Mouse (Mus musculus) bone marrow, adult 2 months (tissue): Measurements from ENCODE around the gene Zdhhc21. TPM values are rescaled to one million over a fixed set of nuclear protein-coding genes. Genes with fewer than 3 reads are reported as not detected.

Experiments
- H3K27ac ChIP-seq: fragments of 200-500 bp; 2 replicates; pipeline ENCODE4 v1.5.1; 2012; ENCODE audit warnings: low read depth, mild to moderate bottlenecking, control low read depth, inconsistent platforms, low read length; ENCODE audit not compliant: control insufficient read depth, poor library complexity, insufficient read depth
- H3K4me1 ChIP-seq: fragments of 200-500 bp; 2 replicates; pipeline ENCODE4 v1.6.1; 2011; ENCODE audit warnings: low read length; ENCODE audit not compliant: control insufficient read depth, insufficient read depth
- H3K4me3 ChIP-seq: fragments of 200-500 bp; replicated peaks from 2 replicates; pipeline ENCODE3; 2011; ENCODE audit warnings: mild to moderate bottlenecking, low read depth, low read length, control low read depth; ENCODE audit not compliant: control insufficient read depth
- CTCF ChIP-seq: fragments of 200-500 bp; IDR thresholded peaks from 2 replicates; pipeline ENCODE4 v1.5.1; 2011; ENCODE audit warnings: low read length, control low read depth; ENCODE audit not compliant: control insufficient read depth, insufficient read depth
- POLR2A ChIP-seq: fragments of 200-500 bp; IDR thresholded peaks from 2 replicates; pipeline ENCODE4 v1.6.1; 2011; ENCODE audit warnings: low read depth, mild to moderate bottlenecking, control low read depth, low read length, borderline replicate concordance; ENCODE audit not compliant: control insufficient read depth
- WGBS: fragments of 180-500 bp; shearing (Covaris S2); methylation state at CpG from one replicate; pipeline ENCODE4 v1.1.7; 2018; 5-methylcytosine and 5-hydroxymethylcytosine counted together
- polyA plus RNA-seq: library from polyadenylated mRNA; stranded (reverse); fragments of >200 nt; gene quantifications from 2 replicates; pipeline ENCODE4 v1.2.4, GENCODE M21; 2011; ENCODE audit warnings: low replicate concordance; ENCODE audit not compliant: missing spikeins, insufficient read depth, insufficient read length

Gene Zdhhc21
- polyA plus RNA-seq, 1 experiment = 2.2 TPM

DNA sequence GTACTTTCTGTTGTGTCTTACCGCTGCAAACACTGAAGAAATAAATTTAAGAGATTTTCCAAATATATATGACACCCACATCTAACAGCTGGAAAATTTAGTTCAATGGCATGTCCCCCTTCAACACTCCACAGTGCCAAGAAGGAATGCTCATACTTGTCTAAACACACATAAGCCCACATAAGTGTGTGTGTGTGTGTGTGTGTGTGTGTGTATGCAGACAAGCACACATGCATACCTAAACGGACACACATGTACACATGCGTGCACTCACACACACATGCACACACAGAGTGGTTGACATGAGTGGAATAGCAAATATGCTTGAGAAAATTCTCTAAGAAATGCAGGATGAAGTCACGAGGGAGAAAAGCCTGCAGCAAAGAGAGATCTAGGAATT, 12.8 kb upstream of the Zdhhc21 start:
- 85% methylated on average over 4 of the region's 4 CpGs for WGBS
- H3K4me3 ChIP-seq = no peak overlapping the region
- H3K4me1 ChIP-seq = no peaks in the 10 kb centered on the region; the same call in 1 of the 2 replicates
- H3K27ac ChIP-seq = no peak overlapping the region
- TF ChIP-seq POLR2A (no peak), CTCF (no peak)

DNA sequence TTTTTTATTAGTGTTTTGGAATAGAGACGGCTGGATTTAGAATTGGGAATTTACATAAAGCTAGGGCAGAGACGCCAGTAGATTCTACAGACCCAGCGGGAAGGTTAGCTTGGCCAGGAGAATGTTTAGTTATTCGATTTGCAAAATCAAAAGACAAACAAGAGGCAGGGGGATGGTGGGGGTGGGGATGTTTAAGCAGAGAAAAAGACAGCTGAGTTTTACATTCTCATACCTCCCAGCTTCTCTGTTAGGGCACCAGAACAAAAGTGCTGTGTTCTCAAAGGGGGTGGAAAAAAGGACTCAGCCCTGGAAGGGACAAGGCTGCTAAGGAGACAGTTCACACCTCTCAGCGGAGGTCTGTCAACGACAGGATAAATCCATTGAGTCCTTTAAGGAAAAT, 12.4 kb upstream of the Zdhhc21 start:
- TF ChIP-seq CTCF = no peak
- no peak for TF ChIP-seq POLR2A
- H3K27ac ChIP-seq = no peak overlapping the region
- no peaks in the 10 kb centered on the region; the same call in 1 of the 2 replicates for H3K4me1 ChIP-seq
- 80% methylated on average over 6 of the region's 6 CpGs for WGBS
- no peak overlapping the region for H3K4me3 ChIP-seq

DNA sequence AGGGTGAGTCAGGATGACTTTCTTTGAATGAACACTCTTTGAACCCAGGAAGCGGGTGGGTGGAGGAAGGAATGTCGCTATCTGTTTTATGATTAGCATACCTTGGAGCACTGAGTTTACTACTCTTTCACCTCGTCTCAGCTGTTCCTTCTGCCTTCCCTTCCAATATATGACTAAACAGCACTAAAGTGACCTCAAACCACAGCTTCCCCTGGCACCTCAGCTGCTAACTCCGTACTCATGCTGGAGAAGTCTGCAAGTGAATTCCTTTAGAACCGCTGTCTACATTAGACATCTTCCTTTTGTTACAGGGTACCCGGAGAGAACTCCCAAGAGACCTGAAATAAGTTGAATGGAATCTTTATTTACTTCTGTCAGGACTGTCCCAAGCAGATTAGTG, 11.2 kb upstream of the Zdhhc21 start:
- Histone ChIP-seq H3K4me3 (no peak overlapping the region), H3K27ac (no peak overlapping the region)
- WGBS = 17% methylated on average over 6 of the region's 6 CpGs

DNA sequence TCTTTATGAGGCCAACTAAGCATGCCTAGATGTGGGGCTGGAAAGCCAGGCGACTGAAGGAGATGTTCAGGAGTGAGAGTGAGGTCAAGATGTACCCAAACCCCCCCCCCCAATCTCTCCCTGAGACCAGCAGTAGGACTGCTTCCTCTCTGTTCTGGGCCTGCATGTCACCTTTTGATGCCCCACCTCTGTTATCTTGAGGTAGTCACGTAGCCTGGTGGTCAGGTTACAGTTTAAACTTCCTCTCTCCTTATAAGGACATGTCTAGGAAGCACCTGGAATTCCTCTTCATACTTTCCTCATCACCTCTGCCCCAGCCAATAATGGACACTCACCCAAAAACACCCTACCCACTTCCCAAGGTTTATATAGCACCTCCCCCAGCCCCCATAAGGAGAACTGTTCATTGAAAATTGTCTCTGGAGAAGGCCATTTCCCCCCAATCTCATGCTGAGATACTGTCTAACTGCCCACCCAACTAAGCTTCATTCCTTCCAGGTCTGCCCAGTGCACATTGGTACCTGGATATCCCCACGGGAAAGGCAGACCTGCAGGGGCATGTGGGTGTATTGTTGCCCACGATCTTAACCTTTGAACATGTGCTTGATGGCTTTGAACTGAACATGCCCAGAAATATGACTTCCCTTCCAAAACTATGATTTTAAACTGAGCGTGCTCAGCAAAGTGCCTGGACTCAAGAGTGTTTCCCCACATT, 8.1 kb upstream of the Zdhhc21 start:
- H3K4me1 ChIP-seq = no peaks in the 10 kb centered on the region
- H3K4me3 ChIP-seq = no peak overlapping the region
- no peak overlapping the region for H3K27ac ChIP-seq
- WGBS = 70% methylated on average over 5 of the region's 5 CpGs
- TF ChIP-seq POLR2A (no peak), CTCF (no peak)

More for the DNA sequence above, 11.2 kb upstream of the Zdhhc21 start:
- H3K4me1 ChIP-seq = no peaks in the 10 kb centered on the region
- TF ChIP-seq POLR2A (no peak), CTCF (no peak)

DNA sequence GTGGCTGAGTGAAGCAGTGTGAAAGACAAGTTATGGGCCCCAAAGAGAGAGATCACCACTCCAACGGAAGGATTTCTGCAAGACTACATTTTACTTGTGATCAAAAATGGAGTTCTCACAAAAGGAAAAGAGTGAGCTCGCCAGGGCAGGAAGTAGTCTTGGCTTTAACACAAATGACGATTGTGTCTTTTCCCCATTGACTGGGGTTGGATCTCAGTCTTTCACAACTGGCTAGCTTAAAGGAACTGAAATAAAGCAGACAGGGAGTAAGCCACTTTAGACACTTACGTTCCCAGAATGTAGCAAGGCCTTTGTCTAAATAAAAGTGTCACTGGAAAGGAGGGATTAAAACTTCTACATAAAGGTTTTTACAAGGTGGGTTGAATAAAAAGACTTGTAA, 7.4 kb upstream of the Zdhhc21 start:
- Histone ChIP-seq H3K27ac (no peak overlapping the region), H3K4me3 (no peak overlapping the region), H3K4me1 (no peaks in the 10 kb centered on the region)
- 35% methylated on average over 4 of the region's 4 CpGs for WGBS
- TF ChIP-seq CTCF = no peak
- TF ChIP-seq POLR2A = no peak

DNA sequence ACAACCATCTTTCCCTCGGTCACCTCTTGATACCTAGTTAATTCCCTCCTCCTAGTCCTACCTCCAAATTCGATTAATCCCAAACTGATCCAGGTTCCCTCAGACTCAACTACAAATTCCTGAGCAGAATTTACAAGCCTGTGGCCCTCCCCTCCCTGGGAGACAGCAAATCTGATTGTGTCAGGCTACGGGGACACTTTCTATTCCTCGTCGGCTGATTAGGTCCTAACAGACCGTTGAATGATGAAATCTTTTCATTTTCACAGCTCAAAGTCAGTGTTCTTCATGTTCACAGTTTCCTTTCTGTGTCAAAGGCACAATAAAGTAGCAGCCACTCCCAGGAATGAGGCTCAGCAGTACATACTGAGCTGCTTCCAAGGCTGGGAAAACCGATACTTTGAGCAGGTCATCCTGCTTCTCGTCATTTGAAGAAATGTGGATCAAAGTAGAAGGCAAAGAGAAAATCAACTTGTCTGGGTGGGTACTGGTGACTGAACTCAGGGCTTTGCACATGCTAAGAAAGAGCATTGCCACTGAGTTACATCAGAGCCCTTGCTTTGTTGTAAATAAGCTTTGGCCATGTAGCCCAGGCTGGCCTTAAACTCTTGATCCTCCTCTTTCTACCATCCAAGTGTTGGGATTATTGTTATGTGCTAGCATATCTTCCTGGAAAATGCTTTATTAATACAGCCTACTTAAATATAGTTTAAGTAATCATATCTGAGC, 5.4 kb upstream of the Zdhhc21 start:
- H3K4me1 ChIP-seq = no peaks in the 10 kb centered on the region
- H3K27ac ChIP-seq = no peak overlapping the region
- no peak overlapping the region for H3K4me3 ChIP-seq
- WGBS = 60% methylated on average over 8 of the region's 8 CpGs
- TF ChIP-seq POLR2A = no peak
- no peak for TF ChIP-seq CTCF

DNA sequence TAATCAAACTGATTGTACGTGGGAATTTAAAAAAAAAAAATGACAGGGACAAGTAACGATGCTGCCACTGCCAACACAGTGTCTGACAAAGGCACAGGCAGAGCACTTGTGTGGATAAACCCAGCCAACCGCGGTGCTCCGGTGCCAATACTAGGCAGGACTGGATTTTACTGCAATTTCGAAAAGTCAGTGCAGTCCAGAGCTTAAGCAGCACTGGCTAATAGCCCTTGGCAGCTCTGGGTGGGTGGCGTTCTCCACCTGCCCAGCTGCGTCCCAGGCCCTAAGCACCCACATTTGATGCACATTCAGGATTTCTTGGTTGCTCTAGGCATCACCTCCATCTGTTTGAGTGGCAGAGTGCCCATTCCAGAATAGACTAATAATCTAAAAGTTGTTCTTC, 3.6 kb upstream of the Zdhhc21 start:
- Histone ChIP-seq H3K4me3 (no peak overlapping the region), H3K27ac (no peak overlapping the region), H3K4me1 (no peaks in the 10 kb centered on the region; the same call in 1 of the 2 replicates)
- WGBS = 88% methylated on average over 8 of the region's 8 CpGs
- TF ChIP-seq CTCF (no peak), POLR2A (no peak)

DNA sequence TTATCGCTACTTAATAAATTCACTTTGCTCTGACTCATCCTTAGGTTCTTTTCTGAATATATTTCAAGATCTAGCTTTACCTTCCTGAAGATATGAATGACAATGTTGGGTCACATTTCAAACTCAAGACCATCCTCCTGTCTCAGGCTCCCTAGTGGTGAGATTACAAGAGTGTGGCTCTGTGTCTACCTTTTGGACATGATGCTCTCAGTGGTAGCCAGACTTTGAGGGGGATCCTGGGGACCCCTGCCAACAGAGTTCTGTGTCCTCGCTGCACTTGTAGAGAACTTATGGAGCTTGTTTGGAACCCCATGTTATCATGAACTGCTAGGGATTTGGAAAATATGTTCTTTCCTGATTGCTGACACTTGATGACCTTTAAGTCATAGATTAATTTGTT, 1.7 kb upstream of the Zdhhc21 start:
- no peak for TF ChIP-seq POLR2A
- no peak for TF ChIP-seq CTCF
- Histone ChIP-seq H3K4me1 (no peaks in the 10 kb centered on the region; the same call in 1 of the 2 replicates), H3K27ac (no peak overlapping the region), H3K4me3 (no peak overlapping the region)
- 69% methylated on average over 2 of the region's 2 CpGs for WGBS
